Mouse (Mus musculus): Measurements from ENCODE around the gene Klhl33. TPM values are rescaled to one million over a fixed set of nuclear protein-coding genes. Genes with fewer than 3 reads are reported as not detected.
"Not testable (repeated sequence)": the region's sequence is repeated elsewhere in the genome, so short reads cannot be mapped to it uniquely, and the experiment has no call there.

Gene Klhl33
- total RNA-seq, 2 experiments from 2014 or later, result 5.7 to 5.9 TPM

DNA sequence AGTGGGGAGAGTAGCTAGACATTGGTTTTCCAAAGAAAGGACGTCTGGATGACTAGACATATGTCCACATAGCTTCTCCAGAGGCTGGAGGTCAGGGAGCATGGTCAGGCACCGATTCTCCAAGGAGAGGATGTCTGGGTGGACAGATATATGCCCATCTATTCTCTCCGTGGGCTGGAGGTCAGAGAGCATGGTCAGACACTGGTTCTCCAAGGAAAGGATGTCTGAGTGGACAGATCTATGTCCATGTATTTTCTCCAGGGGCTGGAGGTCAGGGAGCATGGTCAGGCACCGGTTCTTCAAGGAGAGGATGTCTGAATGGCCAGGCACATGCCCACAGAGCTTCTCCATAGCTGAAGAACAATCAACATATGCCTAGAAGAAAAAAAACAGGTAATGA lies 29.1 kb downstream of the Klhl33 start:
- intact Hi-C loops (cut with DNase I), result loop anchor here (5.0 kb wide), 1 partner anchor 61 kb away; the partner anchor contains the start of genes Ccnb1ip1 and Parp2

GRCm38 (mm10) chr14:50866966-50867365 lies 30.3 kb downstream of the Klhl33 start:
- DNase-seq, result no peak
- intact Hi-C loops (cut with DNase I), result loop anchor here (5.0 kb wide), 1 partner anchor 60 kb away; the partner anchor contains the start of genes Ccnb1ip1 and Parp2

More for the DNA sequence above, 29.1 kb downstream of the Klhl33 start:
- DNase-seq, result no peak

DNA sequence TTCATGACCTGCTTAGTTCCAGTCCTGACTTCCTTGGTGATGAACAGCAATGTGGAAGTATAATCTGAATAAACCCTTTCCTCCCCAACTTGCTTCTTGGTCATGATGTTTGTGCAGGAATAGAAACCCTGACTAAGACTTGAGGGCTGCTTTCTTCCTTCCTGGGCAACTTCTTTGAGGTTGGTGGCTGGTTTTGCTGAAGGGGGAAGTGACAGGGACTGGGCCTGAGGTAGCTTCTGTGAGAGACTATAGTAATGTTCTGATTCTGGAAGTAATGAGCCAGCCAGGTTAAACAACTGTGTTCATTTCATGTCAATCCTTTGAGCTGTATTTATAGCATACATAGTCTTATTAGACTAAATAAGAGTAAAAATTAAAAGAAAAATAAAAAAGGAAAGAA lies 32.3 kb downstream of the Klhl33 start:
- intact Hi-C loops (cut with DNase I), result loop anchor here (5.0 kb wide), 1 partner anchor 58 kb away; the partner anchor contains the start of genes Ccnb1ip1 and Parp2
- not testable (repeated sequence) for DNase-seq

DNA sequence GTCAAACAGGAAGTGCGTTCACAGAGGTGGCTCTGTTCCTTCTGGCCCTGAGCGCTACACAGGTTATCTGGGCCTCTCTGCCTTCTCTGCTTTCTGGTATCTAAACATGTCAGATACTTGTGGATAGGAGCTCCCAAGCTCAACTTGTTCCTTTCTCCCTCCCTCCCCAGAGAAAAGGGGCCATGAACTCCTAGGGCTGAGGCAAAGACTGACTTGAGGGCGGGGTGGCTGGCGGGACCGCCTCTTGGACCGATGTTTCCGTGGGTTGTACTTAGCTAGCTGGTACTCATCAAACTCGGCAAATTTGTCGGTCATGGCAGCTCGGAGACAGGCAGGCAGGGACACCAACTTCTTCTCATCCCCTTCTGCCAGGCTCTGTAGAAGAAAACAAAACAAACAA lies 34.7 kb downstream of the Klhl33 start:
- intact Hi-C loops (cut with DNase I), result no loop called here
- DNase-seq, result no peak

- intact Hi-C loops (cut with DNase I), result no loop called here
- no peak for DNase-seq
Measured at GRCm38 (mm10) chr14:50855788-50856187, 41.5 kb downstream of the Klhl33 start.

Other genes with a start within 250 kb of the Klhl33 start
- gene Olfr747, start 204.3 kb downstream of the Klhl33 start, total RNA-seq (2021), result not detected
- gene Olfr748, start 190.1 kb downstream of the Klhl33 start, total RNA-seq (2021), result not detected
- not detected for gene Olfr749, start 152.4 kb downstream of the Klhl33 start, total RNA-seq (2021)
- 10 to 100 TPM; 22.9 to 26.8 TPM for gene Ttc5, start 112.0 kb downstream of the Klhl33 start, total RNA-seq (2021)
- not detected for gene Ccnb1ip1, start 89.8 kb downstream of the Klhl33 start, total RNA-seq (2021)
- 10 to 100 TPM; 18.7 to 20.0 TPM for gene Parp2, start 89.7 kb downstream of the Klhl33 start, total RNA-seq (2021)
- 10 to 100 TPM; 10.9 to 11.6 TPM for gene Tep1, start 26.9 kb downstream of the Klhl33 start, total RNA-seq (2021)
- 10 to 100 TPM; 59.5 to 66.3 TPM for gene Osgep, start 27.4 kb upstream of the Klhl33 start, total RNA-seq (2021)
- gene Apex1, start 27.5 kb upstream of the Klhl33 start, total RNA-seq (2021), result 10 to 100 TPM; 39.5 to 43.4 TPM
- 10 to 100 TPM; 23.7 to 25.4 TPM for gene Pip4p1, start 33.3 kb upstream of the Klhl33 start, total RNA-seq (2021)
- gene Pnp, start 33.6 kb upstream of the Klhl33 start, total RNA-seq (2021), result 10 to 100 TPM; 15.2 to 17.3 TPM
- gene Gm49342, start 47.0 kb upstream of the Klhl33 start, total RNA-seq (2021), result 10 to 100 TPM; 13.0 to 14.4 TPM
- 1 to 10 TPM in 1 of 2 experiments, under 1 TPM in 1; 0.69 to 1.1 TPM for gene Pnp2, start 58.5 kb upstream of the Klhl33 start, total RNA-seq (2021)
- gene Rnase10, start 110.2 kb upstream of the Klhl33 start, total RNA-seq (2021), result under 1 TPM; 0.17 TPM
- gene Rnase9, start 144.4 kb upstream of the Klhl33 start, total RNA-seq (2021), result not detected
- gene Rnase11, start 152.7 kb upstream of the Klhl33 start, total RNA-seq (2021), result not detected
- gene Rnase12, start 160.2 kb upstream of the Klhl33 start, total RNA-seq (2021), result not detected
- not detected for gene Olfr750, start 176.9 kb upstream of the Klhl33 start, total RNA-seq (2021)
- 10 to 100 TPM; 45.4 to 46.9 TPM for gene Rnase4, start 193.6 kb upstream of the Klhl33 start, total RNA-seq (2021)
- 1 to 10 TPM; 3.2 to 4.0 TPM for gene Ang, start 193.6 kb upstream of the Klhl33 start, total RNA-seq (2021)
- not detected for gene Eddm3b, start 216.9 kb upstream of the Klhl33 start, total RNA-seq (2021)
- gene Rnase6, start 226.4 kb upstream of the Klhl33 start, total RNA-seq (2021), result under 1 TPM; 0.31 to 0.69 TPM
- gene Rnase1, start 249.3 kb upstream of the Klhl33 start, total RNA-seq (2021), result under 1 TPM; 0.52 to 0.72 TPM